Mouse (Mus musculus) intestine, embryonic 16.5 days (tissue): ENCODE results near the gene Gm10570. TPM values are rescaled to one million over a fixed set of nuclear protein-coding genes. Genes with fewer than 3 reads are reported as not detected.

Source experiments
- ATAC-seq: fragments of 200-750 bp; cut with Nextera tagmentation; 2 replicates; pipeline ENCODE4 v1.8.0; 2017; ENCODE audit warnings: moderate TSS enrichment, moderate library complexity
- H3K27ac ChIP-seq: fragments of 300-500 bp; sonication (generic); 2 replicates; pipeline ENCODE4 v1.5.1; 2014; ENCODE audit warnings: mild to moderate bottlenecking, low read length
- H3K27me3 ChIP-seq: fragments of 300-500 bp; sonication (generic); replicated peaks from 2 replicates; pipeline ENCODE4 v1.6.1; 2014; ENCODE audit warnings: low read length, control low read depth, mixed read lengths; ENCODE audit not compliant: control insufficient read depth, insufficient read depth
- H3K36me3 ChIP-seq: fragments of 300-500 bp; sonication (generic); 2 replicates; pipeline ENCODE4 v1.6.1; 2014; ENCODE audit warnings: low read length, control low read depth; ENCODE audit not compliant: control insufficient read depth, insufficient read depth
- H3K4me1 ChIP-seq: fragments of 300-500 bp; sonication (generic); 2 replicates; pipeline ENCODE4 v1.6.1; 2014; ENCODE audit warnings: low read length, control low read depth, mixed read lengths; ENCODE audit not compliant: control insufficient read depth, insufficient read depth
- H3K4me2 ChIP-seq: fragments of 300-500 bp; sonication (generic); 2 replicates; pipeline ENCODE4 v1.6.1; 2014; ENCODE audit warnings: low read depth, low read length, control low read depth
- H3K4me3 ChIP-seq: fragments of 300-500 bp; sonication (generic); 2 replicates; pipeline ENCODE4 v1.5.1; 2014; ENCODE audit warnings: mild to moderate bottlenecking, low read length
- H3K9ac ChIP-seq: fragments of 300-500 bp; sonication (generic); 2 replicates; pipeline ENCODE4 v1.6.1; 2014; ENCODE audit warnings: low read depth, low read length
- H3K9me3 ChIP-seq: fragments of 300-500 bp; sonication (generic); 2 replicates; pipeline ENCODE4 v1.6.1; 2016; ENCODE audit warnings: low read length, control low read depth; ENCODE audit not compliant: control insufficient read depth
- WGBS: fragments of 180-500 bp; shearing (Covaris S2); extraction: QIAGEN DNeasy Blood & Tissue Kit; methylation state at CpG from one replicate; pipeline ENCODE4 v1.1.7; 2014; 5-methylcytosine and 5-hydroxymethylcytosine counted together
- polyA plus RNA-seq: library from polyadenylated mRNA; unstranded; fragments of >200 nt; fragmentation: Nextera tagmentation; extraction: Ambion mirVana; gene quantifications from 2 replicates; pipeline ENCODE4 v1.2.1, GENCODE M21; 2015

Gene Gm10570
- polyA plus RNA-seq, 1 experiment from 2014 or later: not detected

DNA sequence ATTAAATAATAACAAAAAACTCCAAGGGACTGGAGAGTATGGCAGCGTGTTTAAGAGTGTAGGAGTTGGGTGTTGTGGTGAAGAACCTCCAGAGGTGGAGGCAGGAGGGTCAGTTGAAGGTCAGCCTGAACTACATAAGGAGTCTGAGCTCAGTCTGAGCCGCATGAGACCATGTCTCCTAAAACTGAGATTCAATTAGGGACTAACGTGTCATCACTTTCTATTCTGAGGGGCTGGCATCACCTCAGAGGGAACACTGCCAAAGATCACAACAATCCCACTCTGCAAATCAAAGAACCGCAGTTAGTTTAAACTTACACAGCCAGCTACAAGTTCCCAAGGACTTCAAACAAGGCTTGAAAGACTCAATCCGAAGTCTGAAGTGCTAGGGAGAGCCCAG, 15.1 kb upstream of the Gm10570 start:
- H3K4me2 ChIP-seq: no peak overlapping the region
- WGBS: 80% methylated on average over 5 of the region's 5 CpGs
- no peaks in the 10 kb centered on the region for H3K9me3 ChIP-seq
- H3K4me1 ChIP-seq: no peaks in the 10 kb centered on the region
- H3K27ac ChIP-seq: no peak overlapping the region
- no peaks in the 10 kb centered on the region for H3K27me3 ChIP-seq
- H3K4me3 ChIP-seq: no peak overlapping the region
- no peak for ATAC-seq
- peaks cover 9% of the 10 kb centered on the region for H3K36me3 ChIP-seq
- H3K9ac ChIP-seq: no peak overlapping the region

DNA sequence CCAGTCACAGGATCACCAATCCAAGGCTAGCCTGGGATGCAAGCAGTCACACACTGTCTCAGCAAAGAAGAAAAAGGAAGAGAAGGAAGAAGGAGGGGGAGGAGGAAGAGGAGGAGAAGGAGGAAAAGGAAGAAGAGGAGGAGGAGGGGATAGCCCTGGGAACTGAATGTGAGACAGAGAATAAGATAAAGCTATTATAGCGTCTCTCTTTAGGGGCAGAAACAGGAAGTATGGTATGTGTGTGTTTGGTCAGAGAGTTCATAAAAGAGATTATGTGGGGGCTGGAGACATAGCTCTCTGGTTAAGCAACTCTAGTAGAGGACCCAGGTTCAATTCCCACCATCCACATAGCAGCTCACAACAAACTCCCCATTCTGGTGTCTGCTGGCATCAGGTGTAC, 14.7 kb upstream of the Gm10570 start:
- no peaks in the 10 kb centered on the region for H3K4me1 ChIP-seq
- 69% methylated on average over 1 of the region's 1 CpGs for WGBS
- H3K27ac ChIP-seq: no peak overlapping the region
- no peak overlapping the region for H3K4me2 ChIP-seq
- no peak for ATAC-seq
- H3K9ac ChIP-seq: no peak overlapping the region
- H3K27me3 ChIP-seq: no peaks in the 10 kb centered on the region
- no peaks in the 10 kb centered on the region for H3K9me3 ChIP-seq
- H3K36me3 ChIP-seq: peaks cover 9% of the 10 kb centered on the region
- H3K4me3 ChIP-seq: no peak overlapping the region

DNA sequence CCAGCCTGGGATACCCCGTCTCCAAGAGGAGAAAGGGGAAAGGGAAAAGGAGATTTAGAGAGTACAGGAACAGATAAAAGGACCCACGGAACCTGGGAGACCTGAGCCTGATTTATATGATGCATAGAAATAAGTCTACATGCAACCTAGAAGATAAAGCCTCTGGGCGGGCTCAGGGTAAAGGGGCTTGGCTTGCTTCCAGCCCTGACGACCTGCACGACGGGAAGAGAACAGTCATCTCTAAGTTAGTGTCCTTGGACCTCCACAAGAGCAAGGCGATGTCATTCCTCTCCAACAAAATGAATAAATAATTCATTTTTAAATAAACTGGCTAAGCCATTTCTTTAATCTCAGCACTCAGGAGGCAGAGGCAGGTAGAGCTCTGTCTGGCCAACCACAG, 14.1 kb upstream of the Gm10570 start:
- H3K27ac ChIP-seq: no peak overlapping the region
- H3K9me3 ChIP-seq: no peaks in the 10 kb centered on the region
- ATAC-seq: no peak
- H3K4me3 ChIP-seq: no peak overlapping the region
- WGBS: 73% methylated on average over 7 of the region's 7 CpGs
- H3K4me2 ChIP-seq: no peak overlapping the region
- no peaks in the 10 kb centered on the region for H3K27me3 ChIP-seq
- no peak overlapping the region for H3K9ac ChIP-seq
- peaks cover 9% of the 10 kb centered on the region for H3K36me3 ChIP-seq
- no peaks in the 10 kb centered on the region for H3K4me1 ChIP-seq

GRCm38 (mm10) chr4:130321640-130322039, 13.2 kb upstream of the Gm10570 start:
- Histone ChIP-seq H3K4me3 (no peak overlapping the region), H3K36me3 (peaks cover 9% of the 10 kb centered on the region), H3K4me2 (no peak overlapping the region), H3K27me3 (no peaks in the 10 kb centered on the region), H3K9me3 (no peaks in the 10 kb centered on the region), H3K27ac (no peak overlapping the region), H3K4me1 (no peaks in the 10 kb centered on the region), H3K9ac (no peak overlapping the region)
- WGBS: 91% methylated on average over 7 of the region's 7 CpGs
- no peak for ATAC-seq

GRCm38 (mm10) chr4:130319564-130319963, 11.1 kb upstream of the Gm10570 start:
- no peak for ATAC-seq
- Histone ChIP-seq H3K27ac (no peak overlapping the region), H3K9ac (no peak overlapping the region), H3K4me3 (no peak overlapping the region), H3K4me1 (peaks cover 3% of the 10 kb centered on the region; the same call in 1 of the 2 replicates), H3K9me3 (no peaks in the 10 kb centered on the region), H3K27me3 (no peaks in the 10 kb centered on the region), H3K4me2 (no peak overlapping the region), H3K36me3 (peaks cover 5% of the 10 kb centered on the region)
- WGBS: 83% methylated on average over 7 of the region's 7 CpGs

DNA sequence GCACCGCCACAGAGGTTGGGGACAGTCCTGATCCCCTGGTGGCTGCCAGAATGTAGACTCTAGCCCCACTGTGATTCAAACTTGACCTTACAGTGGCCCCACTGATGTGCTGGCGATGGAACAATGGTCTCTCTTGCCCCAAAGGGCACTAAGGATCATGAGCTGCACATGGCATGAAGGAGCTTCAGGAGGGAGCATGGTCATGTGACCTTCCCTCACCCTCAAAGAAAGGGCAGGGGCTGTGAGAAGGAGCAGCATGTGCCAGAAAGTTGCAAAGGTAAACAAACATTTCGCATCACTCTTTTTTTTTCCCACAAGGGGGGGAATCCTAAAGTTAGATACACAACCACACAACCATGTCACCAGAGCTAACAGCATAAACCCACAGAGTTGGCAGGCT, 9.6 kb upstream of the Gm10570 start:
- Histone ChIP-seq H3K27ac (no peak overlapping the region), H3K4me1 (peaks cover 3% of the 10 kb centered on the region; the same call in 1 of the 2 replicates), H3K9ac (no peak overlapping the region), H3K9me3 (no peaks in the 10 kb centered on the region), H3K4me2 (no peak overlapping the region), H3K27me3 (no peaks in the 10 kb centered on the region), H3K36me3 (peaks cover 5% of the 10 kb centered on the region), H3K4me3 (no peak overlapping the region)
- ATAC-seq: no peak
- WGBS: 64% methylated on average over 3 of the region's 3 CpGs

DNA sequence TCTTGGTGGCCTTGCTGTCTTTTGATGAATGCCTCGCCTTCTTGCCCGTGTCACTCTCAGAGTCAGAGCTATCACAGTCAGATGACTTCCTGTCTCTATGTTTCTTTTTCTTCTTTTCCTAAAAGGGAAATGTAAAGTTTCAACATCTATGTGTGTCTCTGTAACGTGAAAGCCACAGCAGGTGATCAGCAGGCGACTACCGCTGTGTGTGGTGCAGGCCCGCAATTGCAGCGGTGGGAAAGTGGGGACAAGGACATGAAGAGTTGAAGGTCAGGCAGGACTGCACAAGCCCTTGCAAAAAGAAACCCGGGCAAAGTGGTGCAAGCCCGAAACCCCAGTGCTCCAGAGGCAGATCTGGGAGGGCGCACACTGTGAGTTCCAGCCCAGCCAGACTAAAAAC, 8.2 kb upstream of the Gm10570 start:
- WGBS: 87% methylated on average over 10 of the region's 10 CpGs
- Histone ChIP-seq H3K9ac (no peak overlapping the region), H3K4me3 (no peak overlapping the region), H3K27ac (no peak overlapping the region), H3K27me3 (no peaks in the 10 kb centered on the region), H3K36me3 (peaks cover 2% of the 10 kb centered on the region; the same call in 1 of the 2 replicates), H3K9me3 (no peaks in the 10 kb centered on the region), H3K4me1 (peaks cover 3% of the 10 kb centered on the region; the same call in 1 of the 2 replicates), H3K4me2 (no peak overlapping the region)
- ATAC-seq: no peak

DNA sequence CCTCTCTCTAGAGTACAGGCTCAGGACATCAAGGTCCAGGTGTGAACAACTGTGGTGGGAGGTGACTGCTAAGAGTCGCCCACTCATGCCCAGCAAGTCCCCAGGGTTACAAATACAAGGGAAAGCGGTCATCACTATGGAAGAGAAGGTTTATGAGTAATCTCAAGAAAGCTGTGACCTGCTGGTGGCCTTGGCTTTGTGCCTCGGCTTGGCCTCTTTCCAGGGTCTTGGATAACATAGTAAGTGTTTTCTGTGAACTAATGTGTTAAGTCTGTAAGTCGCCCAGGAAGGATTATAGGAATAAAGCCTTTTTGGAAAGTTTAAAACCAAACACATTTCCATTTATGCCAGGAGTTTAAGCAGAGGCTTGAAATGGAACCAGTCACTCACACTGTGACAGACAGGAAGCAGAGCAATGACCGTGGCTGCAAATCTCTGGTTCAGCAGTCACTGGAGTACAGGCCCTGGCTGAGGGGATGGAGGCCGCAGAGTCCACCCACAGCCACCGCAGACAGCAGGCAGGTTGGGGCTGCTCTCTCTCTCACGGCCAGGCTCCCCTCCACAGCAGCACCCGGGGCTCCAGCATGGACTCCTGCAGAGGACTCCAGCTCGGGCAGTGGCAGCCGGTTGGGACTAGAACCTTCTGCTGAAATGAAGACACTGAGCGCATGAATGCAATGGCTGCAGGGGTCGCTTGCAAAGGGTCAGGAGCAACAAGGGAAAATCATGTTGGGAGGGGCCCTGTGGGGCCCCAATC, 7.5 kb upstream of the Gm10570 start:
- Histone ChIP-seq H3K9me3 (no peaks in the 10 kb centered on the region), H3K4me3 (no peak overlapping the region), H3K4me2 (no peak overlapping the region), H3K9ac (no peak overlapping the region), H3K36me3 (peaks cover 2% of the 10 kb centered on the region; the same call in 1 of the 2 replicates), H3K27me3 (no peaks in the 10 kb centered on the region), H3K4me1 (peaks cover 3% of the 10 kb centered on the region; the same call in 1 of the 2 replicates), H3K27ac (no peak overlapping the region)
- no peak for ATAC-seq
- 71% methylated on average over 13 of the region's 13 CpGs for WGBS

GRCm38 (mm10) chr4:130313552-130313951, 5.1 kb upstream of the Gm10570 start:
- Histone ChIP-seq H3K4me2 (no peak overlapping the region), H3K36me3 (no peaks in the 10 kb centered on the region), H3K4me1 (peaks cover 5% of the 10 kb centered on the region; the same call in 1 of the 2 replicates), H3K27ac (no peak overlapping the region), H3K9ac (no peak overlapping the region), H3K9me3 (no peaks in the 10 kb centered on the region), H3K27me3 (peaks cover 10% of the 10 kb centered on the region), H3K4me3 (no peak overlapping the region)
- 87% methylated on average over 4 of the region's 4 CpGs for WGBS
- ATAC-seq: no peak

- H3K27ac ChIP-seq: no peak overlapping the region
- peaks cover 15% of the 10 kb centered on the region for H3K27me3 ChIP-seq
- H3K4me3 ChIP-seq: no peak overlapping the region
- no peak overlapping the region for H3K9ac ChIP-seq
- no peak overlapping the region for H3K4me2 ChIP-seq
- 81% methylated on average over 3 of the region's 3 CpGs for WGBS
- ATAC-seq: no peak
- no peaks in the 10 kb centered on the region for H3K36me3 ChIP-seq
- H3K4me1 ChIP-seq: peaks cover 7% of the 10 kb centered on the region
- H3K9me3 ChIP-seq: no peaks in the 10 kb centered on the region
Measured at GRCm38 (mm10) chr4:130312526-130312925, 4.1 kb upstream of the Gm10570 start.
